Mouse (Mus musculus): ENCODE data around the gene Slc38a8. TPM values are rescaled to one million over a fixed set of nuclear protein-coding genes. Genes with fewer than 3 reads are reported as not detected.

The Slc38a8 gene
- polyA plus RNA-seq (2015; fragmentation: Nextera tagmentation; extraction: Ambion mirVana) = 0.11 TPM in 1 of 2 replicates, not detected in the other

- 51% methylated on average over 5 of the region's 5 CpGs for WGBS
- ATAC-seq = no peak
- H3K27ac ChIP-seq (ENCODE audit: low read depth, low read length) = no peak within 1 kb of the TSS
- no peaks in the 10 kb centered on the region for H3K9me3 ChIP-seq (ENCODE audit: control insufficient read depth, low read length)
- H3K36me3 ChIP-seq (ENCODE audit: control insufficient read depth, insufficient read depth, low read length) = peaks cover 3% of the 10 kb centered on the region; the same call in 1 of the 2 replicates
- H3K9ac ChIP-seq (ENCODE audit: low read depth, low read length) = no peak within 1 kb of the TSS
- H3K4me2 ChIP-seq (ENCODE audit: low read length) = no peak within 1 kb of the TSS
- no peaks in the 10 kb centered on the region for H3K27me3 ChIP-seq (replicated peaks; ENCODE audit: control insufficient read depth, insufficient read depth, low read length)
- no peak within 1 kb of the TSS for H3K4me3 ChIP-seq (ENCODE audit: low read length)
- H3K4me1 ChIP-seq (ENCODE audit: control insufficient read depth, insufficient read depth, low read depth, low read length) = no peaks in the 10 kb centered on the region
Measured at GRCm38 (mm10) chr8:119501598-119501997, at the start of gene Slc38a8. TSS of gene Slc38a8 (minus strand) at chr8:119501698.

- Histone ChIP-seq H3K9ac (ENCODE audit: low read depth, low read length) (no peak overlapping the region), H3K27me3 (replicated peaks; ENCODE audit: control insufficient read depth, insufficient read depth, low read length) (no peaks in the 10 kb centered on the region), H3K36me3 (ENCODE audit: control insufficient read depth, insufficient read depth, low read length) (0 out of 2 replicates have a peak, but pooled peaks cover 3% of the 10 kb centered on the region), H3K4me3 (ENCODE audit: low read length) (no peak overlapping the region), H3K9me3 (ENCODE audit: control insufficient read depth, low read length) (no peaks in the 10 kb centered on the region), H3K4me1 (ENCODE audit: control insufficient read depth, insufficient read depth, low read depth, low read length) (no peaks in the 10 kb centered on the region), H3K4me2 (ENCODE audit: low read length) (no peak overlapping the region), H3K27ac (ENCODE audit: low read depth, low read length) (no peak overlapping the region)
- 84% methylated on average over 7 of the region's 7 CpGs for WGBS
- no peak for ATAC-seq
Measured at GRCm38 (mm10) chr8:119548560-119549113, 47.1 kb upstream of the Slc38a8 start.

GRCm38 (mm10) chr8:119547019-119547691 is 45.7 kb upstream of the Slc38a8 start:
- no peak overlapping the region for H3K4me2 ChIP-seq (ENCODE audit: low read length)
- H3K9ac ChIP-seq (ENCODE audit: low read depth, low read length) = no peak overlapping the region
- no peak overlapping the region for H3K4me3 ChIP-seq (ENCODE audit: low read length)
- H3K4me1 ChIP-seq (ENCODE audit: control insufficient read depth, insufficient read depth, low read depth, low read length) = no peaks in the 10 kb centered on the region
- peaks cover 10% of the 10 kb centered on the region for H3K36me3 ChIP-seq (ENCODE audit: control insufficient read depth, insufficient read depth, low read length)
- no peak overlapping the region for H3K27ac ChIP-seq (ENCODE audit: low read depth, low read length)
- no peak for ATAC-seq
- no peaks in the 10 kb centered on the region for H3K9me3 ChIP-seq (ENCODE audit: control insufficient read depth, low read length)
- WGBS = 87% methylated on average over 18 of the region's 18 CpGs
- H3K27me3 ChIP-seq (replicated peaks; ENCODE audit: control insufficient read depth, insufficient read depth, low read length) = no peaks in the 10 kb centered on the region

GRCm38 (mm10) chr8:119545791-119546190 is 44.3 kb upstream of the Slc38a8 start:
- no peak overlapping the region for H3K9ac ChIP-seq (ENCODE audit: low read depth, low read length)
- H3K27me3 ChIP-seq (replicated peaks; ENCODE audit: control insufficient read depth, insufficient read depth, low read length) = no peaks in the 10 kb centered on the region
- WGBS = 94% methylated on average over 6 of the region's 6 CpGs
- no peak overlapping the region for H3K4me3 ChIP-seq (ENCODE audit: low read length)
- no peaks in the 10 kb centered on the region for H3K9me3 ChIP-seq (ENCODE audit: control insufficient read depth, low read length)
- no peaks in the 10 kb centered on the region for H3K4me1 ChIP-seq (ENCODE audit: control insufficient read depth, insufficient read depth, low read depth, low read length)
- no peak for ATAC-seq
- H3K4me2 ChIP-seq (ENCODE audit: low read length) = no peak overlapping the region
- peaks cover 19% of the 10 kb centered on the region for H3K36me3 ChIP-seq (ENCODE audit: control insufficient read depth, insufficient read depth, low read length)
- H3K27ac ChIP-seq (ENCODE audit: low read depth, low read length) = no peak overlapping the region

GRCm38 (mm10) chr8:119545180-119545579 is 43.7 kb upstream of the Slc38a8 start:
- ATAC-seq = no peak
- no peaks in the 10 kb centered on the region for H3K27me3 ChIP-seq (replicated peaks; ENCODE audit: control insufficient read depth, insufficient read depth, low read length)
- H3K4me1 ChIP-seq (ENCODE audit: control insufficient read depth, insufficient read depth, low read depth, low read length) = no peaks in the 10 kb centered on the region
- H3K9me3 ChIP-seq (ENCODE audit: control insufficient read depth, low read length) = no peaks in the 10 kb centered on the region
- H3K4me2 ChIP-seq (ENCODE audit: low read length) = no peak overlapping the region
- H3K36me3 ChIP-seq (ENCODE audit: control insufficient read depth, insufficient read depth, low read length) = peaks cover 24% of the 10 kb centered on the region
- H3K27ac ChIP-seq (ENCODE audit: low read depth, low read length) = no peak overlapping the region
- H3K9ac ChIP-seq (ENCODE audit: low read depth, low read length) = no peak overlapping the region
- WGBS = 84% methylated on average over 6 of the region's 6 CpGs
- H3K4me3 ChIP-seq (ENCODE audit: low read length) = no peak overlapping the region

- Histone ChIP-seq H3K4me1 (ENCODE audit: control insufficient read depth, insufficient read depth, low read depth, low read length) (no peaks in the 10 kb centered on the region), H3K27me3 (replicated peaks; ENCODE audit: control insufficient read depth, insufficient read depth, low read length) (no peaks in the 10 kb centered on the region), H3K9ac (ENCODE audit: low read depth, low read length) (no peak overlapping the region), H3K4me2 (ENCODE audit: low read length) (no peak overlapping the region), H3K27ac (ENCODE audit: low read depth, low read length) (no peak overlapping the region), H3K9me3 (ENCODE audit: control insufficient read depth, low read length) (no peaks in the 10 kb centered on the region), H3K4me3 (ENCODE audit: low read length) (no peak overlapping the region), H3K36me3 (ENCODE audit: control insufficient read depth, insufficient read depth, low read length) (peaks cover 30% of the 10 kb centered on the region)
- WGBS = 85% methylated on average over 3 of the region's 3 CpGs
- ATAC-seq = no peak
Measured at GRCm38 (mm10) chr8:119544606-119545005, 43.1 kb upstream of the Slc38a8 start.

- Histone ChIP-seq H3K9me3 (ENCODE audit: control insufficient read depth, low read length) (no peaks in the 10 kb centered on the region), H3K27ac (ENCODE audit: low read depth, low read length) (no peak overlapping the region), H3K4me1 (ENCODE audit: control insufficient read depth, insufficient read depth, low read depth, low read length) (no peaks in the 10 kb centered on the region), H3K36me3 (ENCODE audit: control insufficient read depth, insufficient read depth, low read length) (peaks cover 55% of the 10 kb centered on the region), H3K9ac (ENCODE audit: low read depth, low read length) (no peak overlapping the region), H3K4me2 (ENCODE audit: low read length) (no peak overlapping the region), H3K4me3 (ENCODE audit: low read length) (no peak overlapping the region), H3K27me3 (replicated peaks; ENCODE audit: control insufficient read depth, insufficient read depth, low read length) (no peaks in the 10 kb centered on the region)
- no peak for ATAC-seq
- WGBS = 86% methylated on average over 9 of the region's 9 CpGs
Measured at GRCm38 (mm10) chr8:119531973-119532372, 30.5 kb upstream of the Slc38a8 start.

GRCm38 (mm10) chr8:119531397-119531796 is 29.9 kb upstream of the Slc38a8 start:
- no peak overlapping the region for H3K4me2 ChIP-seq (ENCODE audit: low read length)

GRCm38 (mm10) chr8:119530937-119531336 is 29.4 kb upstream of the Slc38a8 start:
- H3K9me3 ChIP-seq (ENCODE audit: control insufficient read depth, low read length) = no peaks in the 10 kb centered on the region
- H3K36me3 ChIP-seq (ENCODE audit: control insufficient read depth, insufficient read depth, low read length) = peaks cover 45% of the 10 kb centered on the region
- WGBS = 85% methylated on average over 6 of the region's 6 CpGs
- H3K4me1 ChIP-seq (ENCODE audit: control insufficient read depth, insufficient read depth, low read depth, low read length) = no peaks in the 10 kb centered on the region
- no peak for ATAC-seq
- H3K4me2 ChIP-seq (ENCODE audit: low read length) = no peak overlapping the region
- H3K27me3 ChIP-seq (replicated peaks; ENCODE audit: control insufficient read depth, insufficient read depth, low read length) = no peaks in the 10 kb centered on the region
- H3K27ac ChIP-seq (ENCODE audit: low read depth, low read length) = no peak overlapping the region
- no peak overlapping the region for H3K9ac ChIP-seq (ENCODE audit: low read depth, low read length)
- no peak overlapping the region for H3K4me3 ChIP-seq (ENCODE audit: low read length)

More at GRCm38 (mm10) chr8:119531397-119531796, 29.9 kb upstream of the Slc38a8 start:
- H3K27ac ChIP-seq (ENCODE audit: low read depth, low read length) = no peak overlapping the region
- H3K9ac ChIP-seq (ENCODE audit: low read depth, low read length) = no peak overlapping the region
- no peaks in the 10 kb centered on the region for H3K27me3 ChIP-seq (replicated peaks; ENCODE audit: control insufficient read depth, insufficient read depth, low read length)
- no peaks in the 10 kb centered on the region for H3K9me3 ChIP-seq (ENCODE audit: control insufficient read depth, low read length)
- peaks cover 50% of the 10 kb centered on the region for H3K36me3 ChIP-seq (ENCODE audit: control insufficient read depth, insufficient read depth, low read length)
- WGBS = 94% methylated on average over 3 of the region's 3 CpGs
- H3K4me1 ChIP-seq (ENCODE audit: control insufficient read depth, insufficient read depth, low read depth, low read length) = no peaks in the 10 kb centered on the region
- no peak for ATAC-seq
- H3K4me3 ChIP-seq (ENCODE audit: low read length) = no peak overlapping the region

All from hindbrain, embryonic 16.5 days (tissue).